Mouse (Mus musculus): Measurements from ENCODE around the gene Ifna11. TPM values are rescaled to one million over a fixed set of nuclear protein-coding genes. Genes with fewer than 3 reads are reported as not detected.

The Ifna11 gene
- not detected for polyA plus RNA-seq (2014; fragmentation: Illumina TruSeq; extraction: RNeasy Lipid Tissue Mini Kit (QIAGEN cat#74804); ENCODE audit: low replicate concordance)

DNA sequence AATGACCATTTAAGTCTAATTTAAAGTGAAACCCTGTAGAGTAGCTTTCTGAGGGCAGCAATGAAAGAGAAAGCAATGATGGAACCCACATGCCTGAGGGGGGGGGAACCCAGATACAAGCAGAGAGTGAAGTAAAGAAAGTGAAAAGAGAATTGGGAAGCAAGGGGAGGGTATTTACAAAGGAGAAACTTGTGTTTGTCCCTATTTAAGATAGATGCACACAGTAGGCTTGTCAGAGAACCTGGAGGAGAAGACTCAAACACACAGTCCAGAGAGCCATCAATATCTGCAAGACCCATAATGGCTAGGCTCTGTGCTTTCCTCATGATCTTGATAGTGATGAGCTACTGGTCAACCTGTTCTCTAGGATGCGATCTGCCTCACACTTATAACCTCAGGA is at the start of gene Ifna11:
Gene Ifna11 (plus strand): TSS at position 301 of the 400 bp plus-strand sequence.

DNA sequence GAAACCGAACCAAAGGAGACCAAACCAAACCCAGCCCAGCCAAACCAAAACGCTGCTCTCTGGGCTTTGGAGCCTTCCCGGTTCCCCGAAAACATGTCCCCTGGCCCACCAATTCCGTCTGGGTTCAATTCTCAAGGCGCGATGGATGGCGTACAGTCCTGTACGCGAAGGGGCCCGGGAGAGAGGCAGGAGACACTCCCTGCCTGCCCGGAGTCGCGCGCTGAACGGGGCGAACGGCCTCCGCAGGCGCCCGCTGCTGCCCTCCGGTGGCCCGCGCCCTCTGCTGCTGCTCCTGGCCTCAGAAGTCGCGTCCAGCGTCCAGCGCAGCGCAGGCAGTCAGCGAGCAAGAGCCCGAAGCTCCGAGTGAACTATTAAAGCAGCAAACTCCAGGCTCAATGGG is 46.2 kb upstream of the Ifna11 start, which contains the start of gene Gm13290:
Gene Gm13290 (plus strand): TSS at position 301 of the 400 bp plus-strand sequence.

DNA sequence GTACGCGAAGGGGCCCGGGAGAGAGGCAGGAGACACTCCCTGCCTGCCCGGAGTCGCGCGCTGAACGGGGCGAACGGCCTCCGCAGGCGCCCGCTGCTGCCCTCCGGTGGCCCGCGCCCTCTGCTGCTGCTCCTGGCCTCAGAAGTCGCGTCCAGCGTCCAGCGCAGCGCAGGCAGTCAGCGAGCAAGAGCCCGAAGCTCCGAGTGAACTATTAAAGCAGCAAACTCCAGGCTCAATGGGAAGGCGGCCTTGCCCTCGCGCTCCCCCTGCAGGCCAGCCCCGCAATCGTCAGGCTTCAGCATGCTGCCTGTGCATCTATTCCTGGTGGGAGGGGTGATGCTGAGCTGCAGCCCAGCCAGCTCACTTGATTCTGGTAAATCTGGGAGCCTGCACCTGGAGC is 43.1 kb upstream of the Ifna11 start, which contains the start of gene Gm13289:
Gene Gm13289 (plus strand): TSS at position 301 of the 400 bp plus-strand sequence.

DNA sequence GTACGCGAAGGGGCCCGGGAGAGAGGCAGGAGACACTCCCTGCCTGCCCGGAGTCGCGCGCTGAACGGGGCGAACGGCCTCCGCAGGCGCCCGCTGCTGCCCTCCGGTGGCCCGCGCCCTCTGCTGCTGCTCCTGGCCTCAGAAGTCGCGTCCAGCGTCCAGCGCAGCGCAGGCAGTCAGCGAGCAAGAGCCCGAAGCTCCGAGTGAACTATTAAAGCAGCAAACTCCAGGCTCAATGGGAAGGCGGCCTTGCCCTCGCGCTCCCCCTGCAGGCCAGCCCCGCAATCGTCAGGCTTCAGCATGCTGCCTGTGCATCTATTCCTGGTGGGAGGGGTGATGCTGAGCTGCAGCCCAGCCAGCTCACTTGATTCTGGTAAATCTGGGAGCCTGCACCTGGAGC is 40.2 kb upstream of the Ifna11 start, which contains the start of gene Gm13272:
Gene Gm13272 (plus strand): TSS at position 301 of the 400 bp plus-strand sequence.

DNA sequence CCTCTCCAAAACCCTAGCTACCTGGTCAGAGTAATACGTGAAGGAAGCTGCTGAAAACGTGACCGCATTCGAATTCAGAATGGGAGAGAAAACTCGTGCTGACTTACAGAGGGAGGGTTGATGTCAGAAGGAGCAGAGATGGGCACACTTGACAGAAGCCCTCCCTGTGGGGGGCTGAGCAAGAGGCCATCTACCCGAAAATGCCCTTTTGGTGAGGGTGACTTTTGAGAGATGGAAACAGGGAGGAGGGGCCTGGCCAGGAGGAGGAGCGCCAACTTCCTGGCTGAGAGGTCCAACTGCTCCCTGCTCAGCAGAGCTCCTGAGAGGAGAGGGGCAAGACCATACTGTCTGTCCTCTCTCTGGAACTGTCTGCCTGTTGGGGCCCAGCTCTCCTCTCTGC is 37.9 kb upstream of the Ifna11 start, which contains the start of gene Ifnz:
Gene Ifnz (plus strand): TSS at position 301 of the 400 bp plus-strand sequence.

DNA sequence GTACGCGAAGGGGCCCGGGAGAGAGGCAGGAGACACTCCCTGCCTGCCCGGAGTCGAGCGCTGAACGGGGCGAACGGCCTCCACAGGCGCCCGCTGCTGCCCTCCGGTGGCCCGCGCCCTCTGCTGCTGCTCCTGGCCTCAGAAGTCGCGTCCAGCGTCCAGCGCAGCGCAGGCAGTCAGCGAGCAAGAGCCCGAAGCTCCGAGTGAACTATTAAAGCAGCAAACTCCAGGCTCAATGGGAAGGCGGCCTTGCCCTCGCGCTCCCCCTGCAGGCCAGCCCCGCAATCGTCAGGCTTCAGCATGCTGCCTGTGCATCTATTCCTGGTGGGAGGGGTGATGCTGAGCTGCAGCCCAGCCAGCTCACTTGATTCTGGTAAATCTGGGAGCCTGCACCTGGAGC is 34.4 kb upstream of the Ifna11 start, which contains the start of gene Gm13276:
Gene Gm13276 (plus strand): TSS at position 301 of the 400 bp plus-strand sequence.

DNA sequence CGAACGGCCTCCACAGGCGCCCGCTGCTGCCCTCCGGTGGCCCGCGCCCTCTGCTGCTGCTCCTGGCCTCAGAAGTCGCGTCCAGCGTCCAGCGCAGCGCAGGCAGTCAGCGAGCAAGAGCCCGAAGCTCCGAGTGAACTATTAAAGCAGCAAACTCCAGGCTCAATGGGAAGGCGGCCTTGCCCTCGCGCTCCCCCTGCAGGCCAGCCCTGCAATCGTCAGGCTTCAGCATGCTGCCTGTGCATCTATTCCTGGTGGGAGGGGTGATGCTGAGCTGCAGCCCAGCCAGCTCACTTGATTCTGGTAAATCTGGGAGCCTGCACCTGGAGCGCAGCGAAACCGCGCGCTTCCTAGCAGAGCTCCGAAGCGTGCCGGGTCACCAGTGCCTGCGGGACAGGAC is 31.4 kb upstream of the Ifna11 start, which contains the start of gene Gm13277:
Gene Gm13277 (plus strand): TSS at position 231 of the 400 bp plus-strand sequence.

DNA sequence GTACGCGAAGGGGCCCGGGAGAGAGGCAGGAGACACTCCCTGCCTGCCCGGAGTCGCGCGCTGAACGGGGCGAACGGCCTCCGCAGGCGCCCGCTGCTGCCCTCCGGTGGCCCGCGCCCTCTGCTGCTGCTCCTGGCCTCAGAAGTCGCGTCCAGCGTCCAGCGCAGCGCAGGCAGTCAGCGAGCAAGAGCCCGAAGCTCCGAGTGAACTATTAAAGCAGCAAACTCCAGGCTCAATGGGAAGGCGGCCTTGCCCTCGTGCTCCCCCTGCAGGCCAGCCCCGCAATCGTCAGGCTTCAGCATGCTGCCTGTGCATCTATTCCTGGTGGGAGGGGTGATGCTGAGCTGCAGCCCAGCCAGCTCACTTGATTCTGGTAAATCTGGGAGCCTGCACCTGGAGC is 28.5 kb upstream of the Ifna11 start, which contains the start of gene Gm13278:
Gene Gm13278 (plus strand): TSS at position 301 of the 400 bp plus-strand sequence.

DNA sequence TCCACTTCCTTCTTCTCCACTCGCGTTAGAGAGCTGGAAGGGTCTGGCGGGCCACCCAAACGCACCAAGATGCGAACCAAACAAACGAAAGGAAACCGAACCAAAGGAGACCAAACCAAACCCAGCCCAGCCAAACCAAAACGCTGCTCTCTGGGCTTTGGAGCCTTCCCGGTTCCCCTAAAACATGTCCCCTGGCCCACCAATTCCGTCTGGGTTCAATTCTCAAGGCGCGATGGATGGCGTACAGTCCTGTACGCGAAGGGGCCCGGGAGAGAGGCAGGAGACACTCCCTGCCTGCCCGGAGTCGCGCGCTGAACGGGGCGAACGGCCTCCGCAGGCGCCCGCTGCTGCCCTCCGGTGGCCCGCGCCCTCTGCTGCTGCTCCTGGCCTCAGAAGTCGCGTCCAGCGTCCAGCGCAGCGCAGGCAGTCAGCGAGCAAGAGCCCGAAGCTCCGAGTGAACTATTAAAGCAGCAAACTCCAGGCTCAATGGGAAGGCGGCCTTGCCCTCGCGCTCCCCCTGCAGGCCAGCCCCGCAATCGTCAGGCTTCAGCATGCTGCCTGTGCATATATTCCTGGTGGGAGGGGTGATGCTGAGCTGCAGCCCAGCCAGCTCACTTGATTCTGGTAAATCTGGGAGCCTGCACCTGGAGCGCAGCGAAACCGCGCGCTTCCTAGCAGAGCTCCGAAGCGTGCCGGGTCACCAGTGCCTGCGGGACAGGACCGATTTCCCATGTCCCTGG is 25.7 kb upstream of the Ifna11 start, which contains the start of gene Gm13275:
Gene Gm13275 (plus strand): TSS at position 552 of the 740 bp plus-strand sequence.

DNA sequence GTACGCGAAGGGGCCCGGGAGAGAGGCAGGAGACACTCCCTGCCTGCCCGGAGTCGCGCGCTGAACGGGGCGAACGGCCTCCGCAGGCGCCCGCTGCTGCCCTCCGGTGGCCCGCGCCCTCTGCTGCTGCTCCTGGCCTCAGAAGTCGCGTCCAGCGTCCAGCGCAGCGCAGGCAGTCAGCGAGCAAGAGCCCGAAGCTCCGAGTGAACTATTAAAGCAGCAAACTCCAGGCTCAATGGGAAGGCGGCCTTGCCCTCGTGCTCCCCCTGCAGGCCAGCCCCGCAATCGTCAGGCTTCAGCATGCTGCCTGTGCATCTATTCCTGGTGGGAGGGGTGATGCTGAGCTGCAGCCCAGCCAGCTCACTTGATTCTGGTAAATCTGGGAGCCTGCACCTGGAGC is 22.7 kb upstream of the Ifna11 start, which contains the start of gene Gm13279:
Gene Gm13279 (plus strand): TSS at position 301 of the 400 bp plus-strand sequence.

DNA sequence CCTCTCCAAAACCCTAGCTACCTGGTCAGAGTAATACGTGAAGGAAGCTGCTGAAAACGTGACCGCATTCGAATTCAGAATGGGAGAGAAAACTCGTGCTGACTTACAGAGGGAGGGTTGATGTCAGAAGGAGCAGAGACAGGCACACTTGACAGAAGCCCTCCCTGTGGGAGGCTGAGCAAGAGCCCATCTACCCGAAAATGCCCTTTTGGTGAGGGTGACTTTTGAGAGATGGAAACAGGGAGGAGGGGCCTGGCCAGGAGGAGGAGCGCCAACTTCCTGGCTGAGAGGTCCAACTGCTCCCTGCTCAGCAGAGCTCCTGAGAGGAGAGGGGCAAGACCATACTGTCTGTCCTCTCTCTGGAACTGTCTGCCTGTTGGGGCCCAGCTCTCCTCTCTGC is 20.4 kb upstream of the Ifna11 start, which contains the start of gene Gm13285:
Gene Gm13285 (plus strand): TSS at position 301 of the 400 bp plus-strand sequence.

DNA sequence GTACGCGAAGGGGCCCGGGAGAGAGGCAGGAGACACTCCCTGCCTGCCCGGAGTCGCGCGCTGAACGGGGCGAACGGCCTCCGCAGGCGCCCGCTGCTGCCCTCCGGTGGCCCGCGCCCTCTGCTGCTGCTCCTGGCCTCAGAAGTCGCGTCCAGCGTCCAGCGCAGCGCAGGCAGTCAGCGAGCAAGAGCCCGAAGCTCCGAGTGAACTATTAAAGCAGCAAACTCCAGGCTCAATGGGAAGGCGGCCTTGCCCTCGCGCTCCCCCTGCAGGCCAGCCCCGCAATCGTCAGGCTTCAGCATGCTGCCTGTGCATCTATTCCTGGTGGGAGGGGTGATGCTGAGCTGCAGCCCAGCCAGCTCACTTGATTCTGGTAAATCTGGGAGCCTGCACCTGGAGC is 16.8 kb upstream of the Ifna11 start, which contains the start of gene Gm13287:
Gene Gm13287 (plus strand): TSS at position 301 of the 400 bp plus-strand sequence.

DNA sequence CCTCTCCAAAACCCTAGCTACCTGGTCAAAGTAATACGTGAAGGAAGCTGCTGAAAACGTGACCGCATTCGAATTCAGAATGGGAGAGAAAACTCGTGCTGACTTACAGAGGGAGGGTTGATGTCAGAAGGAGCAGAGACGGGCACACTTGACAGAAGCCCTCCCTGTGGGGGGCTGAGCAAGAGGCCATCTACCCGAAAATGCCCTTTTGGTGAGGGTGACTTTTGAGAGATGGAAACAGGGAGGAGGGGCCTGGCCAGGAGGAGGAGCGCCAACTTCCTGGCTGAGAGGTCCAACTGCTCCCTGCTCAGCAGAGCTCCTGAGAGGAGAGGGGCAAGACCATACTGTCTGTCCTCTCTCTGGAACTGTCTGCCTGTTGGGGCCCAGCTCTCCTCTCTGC is 14.5 kb upstream of the Ifna11 start, which contains the start of gene Gm13288:
Gene Gm13288 (plus strand): TSS at position 301 of the 400 bp plus-strand sequence.

DNA sequence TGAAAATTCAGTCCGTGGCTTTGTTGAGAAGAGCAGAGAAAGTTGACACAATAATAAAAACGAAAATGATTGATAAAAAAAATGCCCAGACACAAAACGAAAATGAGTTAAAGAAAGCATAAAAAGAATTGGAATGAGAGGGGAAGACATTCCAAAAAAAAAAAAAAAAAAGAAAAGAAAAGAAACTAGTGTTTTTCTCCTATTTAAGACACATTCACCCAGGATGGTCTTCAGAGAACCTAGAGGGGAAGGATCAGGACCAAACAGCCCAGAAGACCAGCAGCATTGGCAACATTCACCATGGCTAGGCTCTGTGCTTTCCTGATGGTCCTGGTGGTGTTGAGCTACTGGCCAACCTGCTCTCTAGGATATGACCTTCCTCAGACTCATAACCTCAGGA is 3.8 kb upstream of the Ifna11 start, which contains the start of gene Ifna7:
Gene Ifna7 (plus strand): TSS at position 301 of the 400 bp plus-strand sequence.

DNA sequence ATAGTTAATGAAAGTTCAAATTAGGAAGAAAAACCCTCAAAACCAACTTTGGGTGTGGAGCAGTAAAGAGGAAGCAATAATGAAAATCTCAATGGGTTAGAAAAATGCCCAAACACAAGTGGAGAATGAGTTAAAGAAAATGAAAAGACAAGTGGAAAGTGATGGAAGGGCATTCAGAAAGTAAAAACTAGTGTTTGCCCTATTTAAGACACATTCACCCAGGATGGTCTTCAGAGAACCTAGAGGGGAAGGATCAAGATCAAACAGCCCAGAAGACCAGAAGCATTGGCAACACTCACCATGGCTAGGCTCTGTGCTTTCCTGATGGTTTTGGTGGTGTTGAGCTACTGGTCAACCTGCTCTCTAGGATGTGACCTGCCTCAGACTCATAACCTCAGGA is 7.4 kb downstream of the Ifna11 start, which contains the start of gene Ifna6:
Gene Ifna6 (plus strand): TSS at position 301 of the 400 bp plus-strand sequence.

DNA sequence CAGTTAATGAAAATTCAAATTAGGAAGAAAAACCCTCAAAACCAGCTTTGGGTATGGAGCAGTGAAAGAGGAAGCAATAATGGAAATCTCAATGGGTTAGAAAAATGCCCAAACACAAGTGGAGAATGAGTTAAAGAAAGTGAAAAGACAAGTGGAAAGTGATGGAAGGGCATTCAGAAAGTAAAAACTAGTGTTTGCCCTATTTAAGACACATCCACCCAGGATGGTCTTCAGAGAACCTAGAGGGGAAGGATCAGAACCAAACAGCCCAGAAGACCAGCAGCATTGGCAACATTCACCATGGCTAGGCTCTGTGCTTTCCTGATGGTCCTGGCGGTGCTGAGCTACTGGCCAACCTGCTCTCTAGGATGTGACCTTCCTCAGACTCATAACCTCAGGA is 15.5 kb downstream of the Ifna11 start, which contains the start of gene Ifna5:
Gene Ifna5 (plus strand): TSS at position 301 of the 400 bp plus-strand sequence.

DNA sequence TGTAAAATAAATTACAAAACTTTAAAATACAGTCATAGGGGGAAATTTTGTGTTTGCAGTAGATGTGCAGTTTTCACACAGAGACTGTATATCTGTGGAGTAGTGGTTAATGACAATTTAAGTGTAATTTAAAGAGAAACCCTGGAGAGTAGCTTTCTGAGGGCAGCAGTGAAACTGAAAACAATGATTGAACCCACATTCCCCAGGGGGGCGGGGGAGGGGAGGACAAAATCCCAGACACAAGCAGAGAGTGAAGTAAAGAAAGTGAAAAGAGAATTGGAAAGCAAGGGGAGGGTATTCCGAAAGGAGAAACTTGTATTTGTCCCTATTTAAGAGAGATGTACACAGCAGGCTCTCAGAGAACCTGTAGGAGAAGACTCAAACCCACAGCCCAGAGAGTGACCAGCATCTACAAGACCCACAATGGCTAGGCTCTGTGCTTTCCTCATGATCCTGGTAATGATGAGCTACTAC is 21.7 kb downstream of the Ifna11 start, which contains the start of gene Ifna4:
Gene Ifna4 (plus strand): TSS at position 424 of the 474 bp plus-strand sequence.

DNA sequence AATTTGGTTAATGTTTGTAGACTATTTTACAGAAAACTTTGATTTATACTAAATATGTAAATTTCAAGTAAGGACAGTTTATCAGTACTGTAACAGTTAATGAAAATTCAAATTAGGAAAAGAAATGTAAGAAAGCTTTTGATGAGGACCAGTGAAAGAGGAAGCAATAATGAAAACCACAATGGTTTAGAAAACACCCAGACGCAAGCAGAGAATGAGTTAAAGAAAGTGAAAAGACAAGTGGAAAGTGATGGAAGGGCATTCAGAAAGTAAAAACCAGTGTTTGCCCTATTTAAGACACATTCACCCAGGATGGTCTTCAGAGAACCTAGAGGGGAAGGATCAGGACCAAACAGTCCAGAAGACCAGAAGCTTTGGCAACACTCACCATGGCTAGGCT is 29.9 kb downstream of the Ifna11 start, which contains the start of gene Ifna1:
Gene Ifna1 (plus strand): TSS at position 390 of the 400 bp plus-strand sequence.

